Mouse (Mus musculus) macrophage (primary cell): ENCODE data around the gene Dnm3. TPM values are rescaled to one million over a fixed set of nuclear protein-coding genes. Genes with fewer than 3 reads are reported as not detected.

Experiments
- H3K27ac ChIP-seq: fragments of 350-480 bp; formaldehyde crosslinking; 2 replicates; pipeline ENCODE4 v1.9.0; 2021
- H3K36me3 ChIP-seq: fragments of 350-480 bp; formaldehyde crosslinking; 2 replicates; pipeline ENCODE4 v1.9.0; 2021; ENCODE audit errors: inconsistent target
- H3K4me3 ChIP-seq: fragments of 350-480 bp; formaldehyde crosslinking; 2 replicates; pipeline ENCODE4 v1.9.0; 2021; ENCODE audit errors: inconsistent target
- H3K79me2 ChIP-seq: fragments of 350-480 bp; formaldehyde crosslinking; 2 replicates; pipeline ENCODE4 v1.9.0; 2021; ENCODE audit errors: inconsistent target
- WGBS: methylation state at CpG from one replicate; pipeline ENCODE4 v1.1.7; 2026; ENCODE audit warnings: inconsistent platforms; ENCODE audit not compliant: missing documents; 5-methylcytosine and 5-hydroxymethylcytosine counted together
- polyA plus RNA-seq: library from polyadenylated mRNA; stranded (reverse); fragments of 250-400 nt; gene quantifications from 3 replicates; pipeline ENCODE4 v1.2.4, GENCODE M21; 2018; ENCODE audit warnings: inconsistent platforms

Dnm3 gene
- polyA plus RNA-seq, 1 experiment from 2014 or later, result not detected

DNA sequence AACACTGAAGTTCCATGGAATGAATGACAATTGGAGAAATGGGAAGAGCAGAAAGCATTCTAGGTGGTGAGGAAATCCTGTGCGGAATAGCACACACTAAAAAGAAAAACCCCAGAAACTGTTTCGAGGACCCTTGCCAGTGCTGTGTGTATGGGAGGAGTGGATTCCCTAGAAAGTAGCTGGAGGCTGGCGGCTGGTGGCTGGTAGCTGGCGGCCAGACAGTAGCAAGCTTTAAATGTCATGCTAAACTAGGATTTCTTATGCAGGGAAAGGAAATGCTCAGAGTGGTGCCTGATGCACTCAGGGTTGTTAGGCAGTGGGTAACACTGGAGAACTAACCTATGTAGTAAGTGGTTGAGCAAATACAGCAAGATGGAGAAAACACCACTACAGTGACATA lies 21.4 kb downstream of the Dnm3 start:
- no peak overlapping the region for H3K4me3 ChIP-seq
- 95% methylated on average over 4 of the region's 4 CpGs for WGBS
- H3K79me2 ChIP-seq, result no peaks in the 10 kb centered on the region
- no peaks in the 10 kb centered on the region for H3K36me3 ChIP-seq
- H3K27ac ChIP-seq, result no peak overlapping the region

DNA sequence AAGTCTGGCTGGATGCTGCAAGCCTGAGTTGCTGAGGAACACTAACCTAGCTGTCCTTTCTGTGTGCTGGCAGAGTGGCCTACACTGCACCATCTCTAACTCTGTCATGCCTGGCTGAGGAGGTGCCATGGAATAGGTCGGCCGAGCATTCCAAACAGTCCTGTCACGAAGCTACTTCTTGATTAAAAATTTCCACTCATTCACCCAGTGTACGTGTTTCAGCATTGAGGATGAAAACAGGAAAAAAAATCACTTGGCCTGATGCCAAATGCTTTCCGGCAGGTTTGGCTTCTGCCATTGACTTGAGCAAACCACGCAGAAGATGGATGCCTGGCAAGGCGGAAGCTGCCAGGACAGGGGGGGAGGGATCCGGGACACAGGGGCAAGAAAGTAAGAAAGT lies 24.3 kb downstream of the Dnm3 start:
- Histone ChIP-seq H3K27ac (no peak overlapping the region), H3K79me2 (no peaks in the 10 kb centered on the region), H3K4me3 (no peak overlapping the region), H3K36me3 (no peaks in the 10 kb centered on the region)
- 54% methylated on average over 8 of the region's 8 CpGs for WGBS

DNA sequence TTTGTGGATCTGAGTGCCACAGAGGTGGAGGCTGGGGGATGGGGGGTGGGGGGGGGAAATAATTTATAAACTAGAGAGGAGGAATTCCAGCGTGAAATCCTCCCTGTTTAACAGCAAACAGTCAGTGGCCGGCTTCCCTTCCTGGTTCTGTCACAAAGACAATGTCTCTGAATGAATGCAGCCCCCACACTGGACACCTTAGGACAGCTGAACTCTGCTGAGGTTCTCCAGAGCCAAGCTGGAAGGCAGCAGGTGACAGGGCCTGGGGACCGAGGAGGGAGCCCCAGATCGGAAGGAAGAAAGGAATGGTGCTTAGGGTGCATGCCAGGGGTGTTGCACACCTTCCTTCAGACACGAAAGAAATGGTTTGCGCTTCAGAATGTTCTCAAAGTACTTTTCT lies 24.8 kb downstream of the Dnm3 start:
- WGBS, result 85% methylated on average over 6 of the region's 6 CpGs
- Histone ChIP-seq H3K27ac (no peak overlapping the region), H3K4me3 (no peak overlapping the region), H3K79me2 (no peaks in the 10 kb centered on the region), H3K36me3 (no peaks in the 10 kb centered on the region)

DNA sequence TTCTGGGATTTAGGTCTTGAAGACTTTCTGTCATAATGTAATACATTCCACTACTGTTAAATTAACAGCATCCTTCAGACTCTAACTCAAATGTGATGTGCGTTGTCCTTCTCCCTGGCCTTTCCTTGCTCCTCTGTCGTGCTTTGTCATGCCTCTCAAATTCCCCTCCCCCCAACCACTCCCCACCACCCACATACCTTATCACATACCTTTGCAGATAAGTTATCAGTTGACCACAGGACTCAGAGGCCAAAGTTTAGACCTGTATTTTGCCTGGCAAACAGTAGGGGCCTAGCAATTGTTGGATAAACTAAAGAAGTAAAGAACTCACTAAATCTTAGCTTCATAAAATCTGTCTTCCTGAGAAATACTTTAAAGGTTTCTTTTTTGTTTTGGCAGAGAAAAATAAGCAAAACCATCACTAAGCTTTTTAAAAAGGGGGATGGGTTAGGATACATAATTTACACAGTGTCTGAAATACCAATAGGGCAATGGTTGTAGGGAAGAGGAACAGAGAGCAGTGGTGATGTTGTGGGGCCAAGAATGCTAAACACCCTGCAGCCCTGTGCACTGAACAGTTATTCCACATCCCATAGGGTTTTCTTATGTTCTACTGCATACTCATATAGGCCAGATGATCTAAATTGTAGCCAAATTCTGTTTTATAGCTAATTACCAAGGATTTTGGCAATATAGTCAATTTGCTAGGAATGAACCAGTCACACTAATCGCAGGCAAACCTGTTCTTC lies 28.5 kb downstream of the Dnm3 start:
- H3K27ac ChIP-seq, result no peak overlapping the region
- no peak overlapping the region for H3K4me3 ChIP-seq
- 92% methylated on average over 3 of the region's 3 CpGs for WGBS
- no peaks in the 10 kb centered on the region for H3K79me2 ChIP-seq
- no peaks in the 10 kb centered on the region for H3K36me3 ChIP-seq

DNA sequence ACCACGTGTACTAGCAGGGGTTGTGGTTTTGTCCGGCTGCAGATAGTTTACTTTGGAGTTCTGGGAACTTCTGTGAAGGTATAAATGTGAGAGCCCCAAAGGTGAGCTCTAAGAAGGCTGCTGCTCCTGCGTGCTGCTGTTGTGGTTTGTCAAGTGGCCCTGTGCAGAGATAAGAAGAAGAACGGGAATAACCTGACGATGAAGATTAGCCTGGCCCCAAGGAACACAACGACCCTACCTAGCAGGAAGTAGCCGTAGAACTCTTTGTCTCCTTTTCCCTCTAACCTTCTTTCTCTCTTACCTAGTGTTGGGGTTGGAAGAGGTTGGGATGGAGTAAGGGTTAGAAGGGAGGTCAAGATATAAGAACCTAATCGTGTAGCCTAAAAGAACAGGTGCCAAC lies 33.0 kb downstream of the Dnm3 start:
- no peak overlapping the region for H3K4me3 ChIP-seq
- H3K27ac ChIP-seq, result no peak overlapping the region
- 65% methylated on average over 8 of the region's 8 CpGs for WGBS
- no peaks in the 10 kb centered on the region for H3K36me3 ChIP-seq
- no peaks in the 10 kb centered on the region for H3K79me2 ChIP-seq

DNA sequence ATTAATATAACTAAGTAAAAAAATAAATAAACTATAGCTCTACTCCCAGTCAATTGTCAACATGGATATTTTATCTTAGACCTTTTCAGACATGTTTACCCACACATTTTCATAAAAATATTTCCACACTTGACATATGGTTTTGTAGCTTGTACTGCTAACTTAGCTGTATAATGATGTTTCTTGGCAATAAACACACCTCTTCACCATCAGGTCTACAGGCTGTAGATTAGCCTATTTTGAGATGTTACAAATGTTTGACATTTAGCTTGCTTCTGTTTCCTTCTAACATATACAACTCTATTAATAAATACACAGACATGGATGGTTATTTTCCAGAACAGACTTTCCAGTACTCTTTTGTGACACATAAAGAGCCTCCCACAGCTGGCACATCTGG lies 38.3 kb downstream of the Dnm3 start:
- no peak overlapping the region for H3K27ac ChIP-seq
- H3K36me3 ChIP-seq, result no peaks in the 10 kb centered on the region
- H3K4me3 ChIP-seq, result no peak overlapping the region
- no peaks in the 10 kb centered on the region for H3K79me2 ChIP-seq

DNA sequence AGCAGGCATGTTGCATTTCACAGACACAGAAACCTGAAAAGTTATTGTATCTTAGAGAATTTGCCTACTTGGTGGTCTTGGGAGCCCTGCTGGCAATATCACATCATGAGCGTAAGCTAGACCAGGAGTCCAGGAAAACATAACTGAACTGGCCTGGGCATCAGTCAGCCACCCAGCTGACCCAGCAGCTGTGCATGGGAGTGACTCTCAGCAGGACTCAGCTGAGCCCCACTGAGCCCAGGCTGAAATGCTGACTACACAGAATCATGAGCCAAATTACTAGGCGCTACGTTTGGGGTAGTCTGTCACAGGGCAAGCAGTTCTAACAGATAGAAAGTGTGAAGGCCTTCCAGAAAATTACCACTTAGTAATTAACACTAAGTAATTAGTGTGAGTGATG lies 41.2 kb downstream of the Dnm3 start:
- WGBS, result 90% methylated on average over 3 of the region's 3 CpGs
- no peaks in the 10 kb centered on the region for H3K36me3 ChIP-seq
- no peak overlapping the region for H3K27ac ChIP-seq
- no peaks in the 10 kb centered on the region for H3K79me2 ChIP-seq
- no peak overlapping the region for H3K4me3 ChIP-seq

DNA sequence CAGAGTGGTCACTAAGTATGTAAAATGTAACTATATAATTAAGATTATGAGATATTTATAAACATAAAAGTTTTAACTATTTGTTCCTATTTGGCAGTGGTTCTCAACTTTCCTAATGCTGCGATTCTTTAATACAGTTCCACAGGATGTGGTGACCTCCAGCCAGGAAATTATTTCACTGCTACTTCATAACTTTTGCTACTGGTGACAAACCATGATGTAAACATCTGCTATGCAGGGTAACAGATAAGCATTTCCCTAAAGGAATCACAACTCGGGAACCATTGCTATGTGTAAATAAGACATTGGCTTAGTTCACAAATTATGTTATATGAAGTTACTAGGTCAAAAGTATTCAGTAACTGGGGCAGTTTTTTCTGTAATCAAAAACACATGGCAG lies 48.9 kb downstream of the Dnm3 start:
- H3K4me3 ChIP-seq, result no peak overlapping the region
- no peaks in the 10 kb centered on the region for H3K79me2 ChIP-seq
- H3K27ac ChIP-seq, result no peak overlapping the region
- WGBS, result 0% methylated on average over 2 of the region's 2 CpGs
- no peaks in the 10 kb centered on the region for H3K36me3 ChIP-seq

DNA sequence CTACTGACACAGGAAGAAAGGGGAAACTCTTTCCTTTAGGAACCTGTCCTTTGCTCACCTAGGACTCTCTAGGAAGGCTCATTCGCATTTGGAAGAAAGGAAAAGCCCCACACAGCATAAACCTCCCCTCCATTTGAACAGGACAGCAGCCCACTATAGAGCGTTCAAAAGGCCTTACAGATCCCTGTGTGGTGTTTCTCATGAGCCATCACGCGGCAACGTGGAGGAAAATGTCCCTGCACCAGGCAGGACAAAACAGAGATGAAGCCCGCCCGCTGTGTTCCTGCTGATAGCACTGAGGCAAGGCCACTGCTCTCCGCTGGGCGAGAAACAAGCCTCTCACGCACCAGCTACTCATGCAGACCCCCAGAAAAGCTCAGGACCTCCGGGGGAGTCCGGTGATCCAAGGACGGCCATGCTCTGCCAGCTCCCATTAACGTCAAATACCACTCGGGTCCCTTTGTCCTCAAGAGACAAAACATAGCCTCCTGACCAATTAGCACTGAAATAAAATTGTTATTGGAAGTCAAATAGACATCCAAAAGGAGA lies 51.8 kb downstream of the Dnm3 start:
- Histone ChIP-seq H3K27ac (no peak overlapping the region), H3K79me2 (no peaks in the 10 kb centered on the region), H3K36me3 (no peaks in the 10 kb centered on the region), H3K4me3 (no peak overlapping the region)
- 91% methylated on average over 15 of the region's 15 CpGs for WGBS

DNA sequence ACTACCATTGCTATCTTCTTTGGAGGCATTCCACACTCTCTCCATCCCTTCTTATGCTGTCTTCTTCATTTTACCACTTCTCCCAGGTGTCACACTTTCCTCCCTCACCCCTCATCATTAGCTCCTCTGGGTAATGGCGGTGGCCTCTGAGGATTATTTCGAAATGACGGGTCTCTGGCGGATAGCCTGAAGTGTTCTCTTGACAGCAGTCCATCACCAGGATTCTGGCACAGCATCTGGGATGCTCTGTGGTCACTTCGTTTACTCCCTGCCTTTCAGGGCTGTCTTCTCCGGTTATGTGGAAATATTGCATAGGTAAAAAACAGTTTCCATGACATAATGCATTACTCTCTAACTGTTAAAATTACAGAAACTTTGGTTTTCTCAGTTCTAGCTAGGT lies 55.0 kb downstream of the Dnm3 start:
- no peaks in the 10 kb centered on the region for H3K36me3 ChIP-seq
- WGBS, result 93% methylated on average over 6 of the region's 6 CpGs
- no peak overlapping the region for H3K4me3 ChIP-seq
- H3K27ac ChIP-seq, result no peak overlapping the region
- H3K79me2 ChIP-seq, result no peaks in the 10 kb centered on the region

DNA sequence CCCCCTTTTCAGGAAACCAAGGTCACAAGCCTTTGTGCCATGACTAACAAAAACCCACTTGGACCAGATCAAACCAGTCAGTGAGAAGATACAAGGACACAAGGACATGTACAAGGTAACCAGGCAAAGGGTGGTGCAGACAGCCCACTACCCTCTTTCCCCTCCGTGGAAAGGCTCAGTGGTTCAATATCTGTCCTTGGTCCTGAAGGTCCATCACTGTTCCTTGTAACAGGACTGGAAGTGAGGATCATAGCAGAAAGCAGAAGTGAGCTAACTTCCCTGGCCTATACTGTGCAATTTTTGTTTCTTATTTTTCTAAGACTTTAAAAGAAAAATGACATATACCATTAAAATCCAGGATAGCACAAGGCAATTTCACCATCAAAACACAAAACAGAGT lies 64.0 kb downstream of the Dnm3 start:
- 14% methylated on average over 1 of the region's 1 CpGs for WGBS

DNA sequence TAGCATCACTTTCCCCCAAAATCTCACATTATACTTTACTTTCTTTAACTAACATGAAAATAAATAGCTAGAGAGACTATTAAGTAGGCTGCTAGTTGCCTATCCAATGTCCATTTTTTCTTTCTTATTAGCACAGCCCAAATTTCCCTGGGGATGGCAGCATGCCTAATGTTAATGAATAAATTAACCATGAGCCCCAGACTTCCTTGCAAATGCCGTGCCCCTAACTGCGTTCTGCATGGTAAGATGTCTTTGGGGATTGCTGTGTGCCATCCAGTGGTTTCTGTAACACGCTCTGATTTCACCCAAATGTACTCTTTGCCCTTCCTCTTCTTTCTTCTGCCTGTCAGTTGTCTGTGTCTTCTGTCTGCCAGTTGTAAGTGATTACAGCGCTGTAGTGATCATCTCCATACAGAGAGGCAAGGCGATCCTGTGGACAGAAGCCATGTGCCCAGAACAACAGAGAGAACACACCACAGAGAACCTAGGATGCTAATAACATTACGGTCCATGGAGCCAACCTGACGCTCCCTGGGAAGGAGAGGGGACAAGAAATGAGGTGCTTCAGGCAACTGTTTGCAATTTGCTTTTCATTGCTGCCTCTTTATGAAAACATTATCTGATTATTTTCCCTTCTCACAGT lies 64.9 kb downstream of the Dnm3 start:
- Histone ChIP-seq H3K4me3 (no peak overlapping the region), H3K36me3 (no peaks in the 10 kb centered on the region), H3K79me2 (no peaks in the 10 kb centered on the region), H3K27ac (no peak overlapping the region)
- WGBS, result 91% methylated on average over 7 of the region's 7 CpGs

More for the DNA sequence above, 64.0 kb downstream of the Dnm3 start:
- no peaks in the 10 kb centered on the region for H3K79me2 ChIP-seq
- no peak overlapping the region for H3K4me3 ChIP-seq
- no peaks in the 10 kb centered on the region for H3K36me3 ChIP-seq
- H3K27ac ChIP-seq, result no peak overlapping the region

DNA sequence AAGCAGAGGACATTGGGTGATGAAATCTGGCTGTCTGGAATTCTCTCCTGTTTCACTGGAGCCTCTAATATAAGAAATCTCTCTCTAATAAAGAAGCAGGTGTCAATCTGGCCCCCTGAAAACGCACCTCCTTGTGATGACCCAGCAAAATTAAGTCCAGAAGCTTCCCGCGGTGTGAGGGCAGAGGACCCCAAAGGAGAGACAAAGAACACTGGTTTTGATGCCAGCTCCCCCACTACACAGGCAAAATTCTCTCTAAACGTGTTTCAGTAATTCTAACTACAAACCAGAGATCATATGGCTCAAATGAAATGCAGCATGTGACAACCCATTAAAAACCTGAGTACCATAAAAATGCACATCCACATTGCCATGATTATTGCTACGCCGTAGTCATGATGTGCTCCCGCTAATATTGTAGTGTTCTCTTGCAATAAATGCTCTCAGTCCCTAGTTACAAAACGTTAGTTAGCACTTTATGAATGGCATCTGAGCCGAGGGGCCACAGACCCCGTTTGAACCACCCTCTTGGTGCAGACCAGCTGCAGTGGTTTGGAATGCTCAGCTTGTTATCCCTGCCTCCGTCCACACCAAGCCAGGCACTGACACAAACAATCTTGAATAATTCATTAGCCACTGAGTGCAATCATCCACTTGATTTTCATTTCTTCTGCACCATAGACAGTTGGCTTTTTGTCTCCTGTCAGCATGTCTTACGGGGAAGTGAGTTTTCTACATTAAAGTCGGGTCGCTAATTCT lies 67.4 kb downstream of the Dnm3 start:
- Histone ChIP-seq H3K79me2 (no peaks in the 10 kb centered on the region), H3K36me3 (no peaks in the 10 kb centered on the region), H3K4me3 (no peak overlapping the region), H3K27ac (no peak overlapping the region)
- 90% methylated on average over 14 of the region's 14 CpGs for WGBS

DNA sequence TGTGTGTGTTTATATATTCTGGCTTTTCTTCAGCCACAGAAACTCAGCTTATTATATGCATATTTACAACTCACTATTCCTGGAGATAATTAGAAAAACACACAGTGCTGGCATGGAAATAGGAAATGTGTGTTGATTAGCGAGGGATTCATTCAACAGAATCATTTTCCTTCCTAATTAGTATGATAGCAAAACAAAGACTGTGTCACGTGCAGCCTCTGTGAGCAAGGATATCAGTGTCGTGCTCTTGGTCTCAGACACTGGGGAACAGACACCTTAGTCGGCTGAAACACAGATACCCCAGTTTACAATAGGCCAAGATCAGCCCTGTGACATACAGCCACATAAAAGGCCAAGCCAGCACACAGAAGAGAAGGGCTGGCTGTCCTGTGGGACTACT lies 83.3 kb downstream of the Dnm3 start:
- 94% methylated on average over 4 of the region's 4 CpGs for WGBS
- no peaks in the 10 kb centered on the region for H3K79me2 ChIP-seq
- no peak overlapping the region for H3K4me3 ChIP-seq
- H3K36me3 ChIP-seq, result no peaks in the 10 kb centered on the region
- H3K27ac ChIP-seq, result no peak overlapping the region
